Mouse (Mus musculus): ENCODE data around the gene Ppm1e.

- TF ChIP-seq ZNF384 (IDR thresholded peaks at IDR 0.05; ENCODE audit: low read depth, low read length) (no peak), MAFK (IDR thresholded peaks at IDR 0.05; ENCODE audit: insufficient read depth, low read depth, low read length) (no peak), HCFC1 (IDR thresholded peaks at IDR 0.05; ENCODE audit: borderline replicate concordance, insufficient read depth, low read length) (no peak), CHD2 (IDR thresholded peaks at IDR 0.05; ENCODE audit: low read depth, low read length) (no peak), ZC3H11A (IDR thresholded peaks at IDR 0.05; ENCODE audit: borderline replicate concordance, low read depth, low read length) (no peak)
Measured at GRCm38 (mm10) chr11:87234743-87235485, 123.9 kb downstream of the Ppm1e start.

Data from ES-E14 (cell line).